16 mouse cellular contexts compared by ENCODE assay signal in the genomic region with DNA sequence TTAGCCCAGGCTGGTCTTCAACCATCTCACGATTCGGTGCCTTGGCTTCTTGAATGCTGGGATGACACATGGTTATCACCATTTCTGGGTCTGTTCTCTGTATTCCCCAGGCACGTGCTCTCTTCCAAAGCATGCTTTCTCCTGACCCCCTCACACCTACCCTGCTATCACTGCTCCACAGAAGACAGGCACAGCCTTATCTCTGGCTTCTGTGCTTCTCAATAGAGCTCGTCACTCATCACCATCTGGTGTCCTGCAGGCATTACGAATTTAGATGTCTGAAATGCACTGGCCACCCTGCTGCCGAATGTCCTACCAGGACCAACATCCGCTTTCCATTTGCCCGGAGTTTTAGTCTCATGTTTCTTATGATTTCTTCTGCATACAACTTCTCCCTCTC. TPM values are rescaled to one million over a fixed set of nuclear protein-coding genes. Genes with fewer than 3 reads are reported as not detected.
DNase-seq lines count a peak whose midpoint lies in the region; ATAC-seq and TF ChIP-seq lines count a peak whose summit lies in the region.
"Had no signal": no experiment of that assay in that cellular context is flagged by ENCODE, and none has a peak within 500 bp of the region (broad histone marks: within the 10 kb centered on the region; RNA-seq: fewer than 3 reads in every experiment).

No protein-coding gene starts in this region.

- H3K27ac ChIP-seq in heart, embryonic 10.5 days: peak overlapping the region; percentile 83
- no peak overlapping the region for H3K27ac ChIP-seq in intestine, embryonic 14.5 days (ENCODE audit: low read depth)
- H3K27ac ChIP-seq in intestine, postnatal 0 days (ENCODE audit: low read depth, low read length): no peak overlapping the region
- H3K27ac ChIP-seq in liver, postnatal 0 days (ENCODE audit: low read depth): no peak overlapping the region
- no peak overlapping the region for H3K27ac ChIP-seq in forebrain, embryonic 15.5 days (replicated peaks)
- H3K27ac ChIP-seq in midbrain, embryonic 16.5 days (ENCODE audit: low read length): no peak overlapping the region
- H3K27ac ChIP-seq: embryonic facial prominence, embryonic 12.5 days; forebrain, embryonic 12.5 days; neural tube, embryonic 15.5 days had no signal

- no peak overlapping the region for H3K9ac ChIP-seq in intestine, embryonic 14.5 days (ENCODE audit: low read length)
- H3K9ac ChIP-seq in intestine, postnatal 0 days (ENCODE audit: low read depth, low read length): no peak overlapping the region
- H3K9ac ChIP-seq in liver, postnatal 0 days (replicated peaks): no peak overlapping the region
- H3K9ac ChIP-seq in forebrain, embryonic 15.5 days (replicated peaks): no peak overlapping the region
- H3K9ac ChIP-seq in midbrain, embryonic 16.5 days (ENCODE audit: low read depth, low read length): no peak overlapping the region
- H3K9ac ChIP-seq: embryonic facial prominence, embryonic 12.5 days; forebrain, embryonic 12.5 days; neural tube, embryonic 15.5 days had no signal

- H3K4me1 ChIP-seq in heart, embryonic 10.5 days: peaks cover 35% of the 10 kb centered on the region
- 0 out of 2 replicates have a peak, but pooled peaks cover 5% of the 10 kb centered on the region for H3K4me1 ChIP-seq in intestine, embryonic 14.5 days (replicated peaks; ENCODE audit: control insufficient read depth, insufficient read depth, low read length)
- H3K4me1 ChIP-seq in intestine, postnatal 0 days (replicated peaks; ENCODE audit: control insufficient read depth, insufficient read depth, low read length): 0 out of 2 replicates have a peak, but pooled peaks cover 8% of the 10 kb centered on the region
- peaks cover 29% of the 10 kb centered on the region for H3K4me1 ChIP-seq in liver, postnatal 0 days (ENCODE audit: insufficient read depth)
- no peaks in the 10 kb centered on the region for H3K4me1 ChIP-seq in forebrain, embryonic 15.5 days
- H3K4me1 ChIP-seq in midbrain, embryonic 16.5 days (ENCODE audit: control insufficient read depth, insufficient read depth, low read length): no peaks in the 10 kb centered on the region
- H3K4me1 ChIP-seq: forebrain, embryonic 12.5 days; neural tube, embryonic 15.5 days had no signal

- no peaks in the 10 kb centered on the region for H3K27me3 ChIP-seq in heart, embryonic 10.5 days (ENCODE audit: insufficient read depth, poor library complexity, severe bottlenecking)
- no peaks in the 10 kb centered on the region for H3K27me3 ChIP-seq in intestine, embryonic 14.5 days (replicated peaks; ENCODE audit: control insufficient read depth, insufficient read depth, low read length)
- H3K27me3 ChIP-seq in intestine, postnatal 0 days (replicated peaks; ENCODE audit: control insufficient read depth, insufficient read depth, low read length): no peaks in the 10 kb centered on the region
- no peaks in the 10 kb centered on the region for H3K27me3 ChIP-seq in liver, postnatal 0 days (ENCODE audit: insufficient read depth, low read length)
- no peaks in the 10 kb centered on the region for H3K27me3 ChIP-seq in forebrain, embryonic 15.5 days
- H3K27me3 ChIP-seq in midbrain, embryonic 16.5 days (ENCODE audit: control insufficient read depth, insufficient read depth, low read depth, low read length): no peaks in the 10 kb centered on the region
- H3K27me3 ChIP-seq: embryonic facial prominence, embryonic 12.5 days; forebrain, embryonic 12.5 days; neural tube, embryonic 15.5 days had no signal

- DNase-seq in heart, embryonic 10.5 days (ENCODE audit: low spot score): peak; percentile 94
- no peak for DNase-seq in heart, adult 8-10 months (ENCODE audit: low spot score)
- peak; percentile 21 for DNase-seq in intestine, embryonic 14.5 days (ENCODE audit: low spot score)
- DNase-seq in liver, postnatal 0 days: no peak
- DNase-seq: adrenal gland, postnatal 10 days; cerebellum, postnatal 25 days; lung, adult 18-20 months; retina, postnatal 1 day; spleen, adult 18-20 months had no signal

- H3K36me3 ChIP-seq in heart, embryonic 10.5 days: no peaks in the 10 kb centered on the region
- no peaks in the 10 kb centered on the region for H3K36me3 ChIP-seq in intestine, embryonic 14.5 days (ENCODE audit: control insufficient read depth, insufficient read depth, low read length)
- no peaks in the 10 kb centered on the region for H3K36me3 ChIP-seq in intestine, postnatal 0 days (ENCODE audit: control insufficient read depth, insufficient read depth)
- no peaks in the 10 kb centered on the region; the same call in 1 of the 2 replicates for H3K36me3 ChIP-seq in liver, postnatal 0 days (replicated peaks; ENCODE audit: insufficient read depth, low read length)
- H3K36me3 ChIP-seq in forebrain, embryonic 15.5 days: no peaks in the 10 kb centered on the region
- H3K36me3 ChIP-seq in midbrain, embryonic 16.5 days (ENCODE audit: control insufficient read depth, insufficient read depth, low read length): no peaks in the 10 kb centered on the region
- H3K36me3 ChIP-seq: embryonic facial prominence, embryonic 12.5 days; forebrain, embryonic 12.5 days; neural tube, embryonic 15.5 days had no signal

- H3K9me3 ChIP-seq in heart, embryonic 10.5 days: no peaks in the 10 kb centered on the region
- H3K9me3 ChIP-seq in intestine, embryonic 14.5 days (ENCODE audit: control insufficient read depth, low read length): no peaks in the 10 kb centered on the region
- H3K9me3 ChIP-seq in intestine, postnatal 0 days (ENCODE audit: control insufficient read depth): no peaks in the 10 kb centered on the region
- H3K9me3 ChIP-seq in liver, postnatal 0 days (ENCODE audit: low read length): no peaks in the 10 kb centered on the region
- no peaks in the 10 kb centered on the region for H3K9me3 ChIP-seq in forebrain, embryonic 15.5 days
- H3K9me3 ChIP-seq in midbrain, embryonic 16.5 days (replicated peaks; ENCODE audit: control insufficient read depth, low read length, poor library complexity, severe bottlenecking): no peaks in the 10 kb centered on the region
- H3K9me3 ChIP-seq: embryonic facial prominence, embryonic 12.5 days; forebrain, embryonic 12.5 days; neural tube, embryonic 15.5 days had no signal

- 10% methylated on average over 8 of the region's 8 CpGs for WGBS in heart, embryonic 10.5 days
- WGBS in intestine, embryonic 14.5 days: 87% methylated on average over 8 of the region's 8 CpGs
- WGBS in intestine, postnatal 0 days: 81% methylated on average over 8 of the region's 8 CpGs
- WGBS in liver, postnatal 0 days (ENCODE audit: insufficient replicate concordance): 54% methylated on average over 8 of the region's 8 CpGs
- WGBS in forebrain, embryonic 15.5 days: 87% methylated on average over 8 of the region's 8 CpGs
- 83% methylated on average over 8 of the region's 8 CpGs for WGBS in midbrain, embryonic 16.5 days

- TF ChIP-seq EP300 in liver, postnatal 0 days (IDR thresholded peaks at IDR 0.05; ENCODE audit: low read depth): peak; percentile 82

- no peak for ATAC-seq in intestine, embryonic 14.5 days (replicated peaks; ENCODE audit: low FRiP score, low TSS enrichment, low read depth)
- ATAC-seq in intestine, postnatal 0 days: no peak
- ATAC-seq in erythroid progenitor cell, adult 5-6 weeks (replicated peaks; ENCODE audit: low FRiP score, poor library complexity, severe bottlenecking): peak; percentile 79
- ATAC-seq in liver, postnatal 0 days: peak; percentile 76
- ATAC-seq in forebrain, embryonic 15.5 days (replicated peaks): no peak
- no peak for ATAC-seq in midbrain, embryonic 16.5 days

- H3K4me3 ChIP-seq in heart, embryonic 10.5 days: peak overlapping the region; percentile 31; the same call in 1 of the 2 replicates
- H3K4me3 ChIP-seq in intestine, embryonic 14.5 days (ENCODE audit: low read depth, low read length): no peak overlapping the region
- no peak overlapping the region for H3K4me3 ChIP-seq in intestine, postnatal 0 days (ENCODE audit: low read depth, low read length)
- no peak overlapping the region for H3K4me3 ChIP-seq in liver, postnatal 0 days (ENCODE audit: low read depth, low read length)
- no peak overlapping the region for H3K4me3 ChIP-seq in forebrain, embryonic 15.5 days
- H3K4me3 ChIP-seq in midbrain, embryonic 16.5 days (ENCODE audit: low read depth, low read length): no peak overlapping the region
- H3K4me3 ChIP-seq: embryonic facial prominence, embryonic 12.5 days; forebrain, embryonic 12.5 days; neural tube, embryonic 15.5 days had no signal

- H3K4me2 ChIP-seq in intestine, embryonic 14.5 days (ENCODE audit: low read length): no peak overlapping the region
- H3K4me2 ChIP-seq in intestine, postnatal 0 days (replicated peaks; ENCODE audit: low read depth): no peak overlapping the region
- peak overlapping the region; percentile 33; the same call in 1 of the 2 replicates for H3K4me2 ChIP-seq in liver, postnatal 0 days (ENCODE audit: low read depth, low read length)
- H3K4me2 ChIP-seq in forebrain, embryonic 15.5 days (replicated peaks): no peak overlapping the region
- H3K4me2 ChIP-seq in midbrain, embryonic 16.5 days (ENCODE audit: low read length): no peak overlapping the region
- H3K4me2 ChIP-seq: embryonic facial prominence, embryonic 12.5 days; forebrain, embryonic 12.5 days; neural tube, embryonic 15.5 days had no signal

- no peak for TF ChIP-seq CTCF in intestine, postnatal 0 days (IDR thresholded peaks at IDR 0.05; ENCODE audit: low read depth)
- no peak for TF ChIP-seq CTCF in liver, postnatal 0 days (IDR thresholded peaks at IDR 0.05; ENCODE audit: low read depth)

RNA-seq across cellular contexts. Expression of a gene that starts 18.6 kb away (rescaled TPM):
- polyA plus RNA-seq in heart, embryonic 10.5 days (2016; fragmentation: Nextera tagmentation; extraction: Ambion mirVana): 47.7 and 49.2 TPM in 2 replicates
- total RNA-seq in heart, adult 8-10 months (2022): 1 to 10 TPM; 4.2 to 8.5 (median 5.5) TPM
- polyA plus RNA-seq in intestine, embryonic 14.5 days (2014; fragmentation: Nextera tagmentation; extraction: Ambion mirVana): 16.4 and 17.7 TPM in 2 replicates
- 36.8 and 39.5 TPM in 2 replicates for polyA plus RNA-seq in intestine, postnatal 0 days (2015; fragmentation: Nextera tagmentation; extraction: Ambion mirVana)
- total RNA-seq in erythroid progenitor cell, adult 5-6 weeks (2015; ENCODE audit: low replicate concordance): 14.4 and 19.7 TPM in 2 replicates
- 14.4 and 19.1 TPM in 2 replicates for total RNA-seq in erythroid progenitor cell, adult 5-6 weeks (2017; ENCODE audit: low replicate concordance)
- 10.5 and 12.2 TPM in 2 replicates for polyA plus RNA-seq in liver, postnatal 0 days (2015; fragmentation: Nextera tagmentation; extraction: Ambion mirVana)
- 9.3 and 10.2 TPM in 2 replicates for polyA plus RNA-seq in forebrain, embryonic 15.5 days (2015; fragmentation: Nextera tagmentation; extraction: Ambion mirVana)
- polyA plus RNA-seq in midbrain, embryonic 16.5 days (2015; fragmentation: Nextera tagmentation; extraction: Ambion mirVana): 10.6 and 10.9 TPM in 2 replicates

Comparison
In these comparisons a context has a peak if more than half of its experiments do, and no peak if none do; other contexts are left out.
1. DNase-seq: peak in heart, embryonic 10.5 days (single experiment) and intestine, embryonic 14.5 days (single experiment); none in heart, adult 8-10 months (single experiment) and liver, postnatal 0 days (single experiment).
2. ATAC-seq: peak in erythroid progenitor cell, adult 5-6 weeks (single experiment) and liver, postnatal 0 days (single experiment); none in intestine, embryonic 14.5 days (single experiment), intestine, postnatal 0 days (single experiment), forebrain, embryonic 15.5 days (single experiment) and midbrain, embryonic 16.5 days (single experiment).